ENCODE assay signal across 8 mouse cellular contexts in genomic region chr12:70827187-70827900, GRCm38 (mm10). TPM values are rescaled to one million over a fixed set of nuclear protein-coding genes. Genes with fewer than 3 reads are reported as not detected.
A peak's percentile ranks its signal among the peaks of the same experiment; 100 is the strongest.
DNase-seq lines count a peak whose midpoint lies in the region; ATAC-seq and TF ChIP-seq lines count a peak whose summit lies in the region.

No protein-coding gene starts in this region.

- peaks cover 63% of the 10 kb centered on the region for H3K79me2 ChIP-seq in myocyte (ENCODE audit: control insufficient read depth, insufficient read depth)

- peak overlapping the region; percentile 97 for H3K27ac ChIP-seq in limb, embryonic 10.5 days

- DNase-seq in CD4-positive, CD25-positive, alpha-beta regulatory T cell, adult 2 months (ENCODE audit: low read depth, low spot score): peak; percentile 54
- DNase-seq in right cerebral cortex, adult 18-20 months: peak; percentile 51
- DNase-seq in right cerebral cortex, postnatal 14 days: no peak
- peak; percentile 56 for DNase-seq in limb, embryonic 10.5 days (ENCODE audit: low spot score)
- DNase-seq in urinary bladder, postnatal 36 days (ENCODE audit: low spot score in 2 of 2): no peak
- DNase-seq in cerebellum, adult 9-10 months: no peak

- H3ac ChIP-seq in myocyte (ENCODE audit: control insufficient read depth, insufficient read length): no peak overlapping the region

- peaks cover 59% of the 10 kb centered on the region for H3K4me1 ChIP-seq in limb, embryonic 10.5 days

- H3K4me3 ChIP-seq in limb, embryonic 10.5 days: peak overlapping the region; percentile 87
- peak overlapping the region; percentile 84 for H3K4me3 ChIP-seq in myocyte

- WGBS in limb, embryonic 10.5 days: 9% methylated on average over 9 of the region's 9 CpGs

- no peaks in the 10 kb centered on the region for H3K36me3 ChIP-seq in limb, embryonic 10.5 days
- no peaks in the 10 kb centered on the region for H3K36me3 ChIP-seq in myocyte (ENCODE audit: control insufficient read depth, insufficient read depth)

- H3K4me2 ChIP-seq in myocyte (ENCODE audit: low read depth): peak overlapping the region; percentile 89

- no peak for TF ChIP-seq POLR2A in myocyte (IDR thresholded peaks at IDR 0.05; ENCODE audit: insufficient read length, low read depth)

- ATAC-seq in CD4-positive, CD25-positive, alpha-beta regulatory T cell, adult 4 months: no peak

- H3K9me3 ChIP-seq in limb, embryonic 10.5 days (replicated peaks): no peaks in the 10 kb centered on the region

- H3K27me3 ChIP-seq in limb, embryonic 10.5 days (ENCODE audit: low read depth, poor library complexity, severe bottlenecking): no peaks in the 10 kb centered on the region
- no peaks in the 10 kb centered on the region for H3K27me3 ChIP-seq in myocyte (ENCODE audit: control insufficient read depth, insufficient read depth, insufficient read length)

TF ChIP-seq in myocyte, 11 proteins besides CTCF, POLR2A, EP300 and RAD21:
- TF ChIP-seq REST (IDR thresholded peaks at IDR 0.05; ENCODE audit: insufficient read depth, insufficient read length) (no peak), USF1 (IDR thresholded peaks at IDR 0.05; ENCODE audit: low read depth) (no peak), CEBPB (IDR thresholded peaks at IDR 0.05; ENCODE audit: insufficient read depth, poor library complexity, severe bottlenecking) (no peak), MYOD1 (IDR thresholded peaks at IDR 0.05; ENCODE audit: control insufficient read depth in 1 of 3, insufficient read length in 2 of 3, low read depth in 2 of 3) (no peak)

RNA-seq across cellular contexts. Expression of gene Frmd6, which starts 2.0 kb away (rescaled TPM):
- polyA plus RNA-seq in CD4-positive, CD25-positive, alpha-beta regulatory T cell, adult 4 months (2017; shearing (Covaris generic)): 10 to 100 TPM; 20.8 to 28.4 TPM
- 47.9 and 55.6 TPM in 2 replicates for polyA plus RNA-seq in limb, embryonic 10.5 days (2016; fragmentation: Nextera tagmentation; extraction: Ambion mirVana)
- 11.7 TPM for polyA plus RNA-seq in myocyte (2012; fragmentation: generic; extraction: Trizol)

Comparison
In these comparisons a context has a peak if more than half of its experiments do, and no peak if none do; other contexts are left out.
1. DNase-seq: peak in CD4-positive, CD25-positive, alpha-beta regulatory T cell, adult 2 months (single experiment), right cerebral cortex, adult 18-20 months (single experiment) and limb, embryonic 10.5 days (single experiment); none in right cerebral cortex, postnatal 14 days (single experiment), urinary bladder, postnatal 36 days (0 of 2) and cerebellum, adult 9-10 months (single experiment).